Mouse (Mus musculus): ENCODE results near the gene Repin1.

Repin1 gene

GRCm38 (mm10) chr6:48579215-48579648 is 14.5 kb upstream of the Repin1 start:
- 28% methylated on average over 5 of the region's 5 CpGs for WGBS

DNA sequence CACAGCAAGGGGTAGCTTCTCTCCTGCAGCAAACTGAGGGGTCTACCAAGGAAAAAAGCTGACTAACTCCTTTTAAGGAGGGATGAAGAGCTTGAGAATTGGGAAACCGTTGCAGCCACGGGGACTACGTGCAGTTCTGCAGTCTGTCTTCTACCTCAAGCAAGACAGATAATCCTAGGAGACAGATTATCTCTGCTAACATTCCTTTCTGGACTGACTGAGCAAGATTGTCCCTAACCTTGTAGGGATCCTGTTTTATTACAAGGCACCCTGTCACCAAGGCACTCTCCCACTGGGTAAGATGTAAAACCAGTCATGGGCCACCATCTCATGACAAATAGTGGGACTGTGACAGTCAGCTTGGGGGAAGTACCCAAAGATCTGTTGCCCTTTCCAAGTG is 12.4 kb upstream of the Repin1 start:
- WGBS = 58% methylated on average over 3 of the region's 3 CpGs

DNA sequence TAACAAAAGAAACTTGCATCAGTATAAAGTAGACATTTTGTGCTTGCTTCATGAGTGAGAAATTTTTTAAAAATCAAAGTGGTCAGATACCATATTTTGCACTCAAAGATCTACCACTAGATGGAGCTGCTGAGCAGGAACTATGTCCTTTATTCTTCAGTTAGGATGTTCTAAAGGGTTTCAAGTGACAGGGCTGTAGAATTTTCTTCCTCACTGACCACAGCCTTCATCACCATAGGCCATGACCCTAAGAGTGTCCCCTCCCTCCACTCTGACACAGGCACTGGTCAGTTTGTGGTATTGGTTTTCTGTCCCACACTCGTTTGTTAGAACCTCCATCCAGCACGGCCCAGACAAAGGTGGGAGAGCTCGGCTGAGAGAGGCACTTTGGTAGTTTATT is 11.6 kb upstream of the Repin1 start:
- 68% methylated on average over 3 of the region's 3 CpGs for WGBS

GRCm38 (mm10) chr6:48589194-48589750 is 4.4 kb upstream of the Repin1 start, which contains the start of gene Gm45021:
Gene Gm45021 (plus strand): TSS chr6:48589610.
- WGBS = 38% methylated on average over 6 of the region's 6 CpGs

- WGBS = 90% methylated on average over 3 of the region's 3 CpGs
Observed at GRCm38 (mm10) chr6:48591221-48591845, 2.4 kb upstream of the Repin1 start.

DNA sequence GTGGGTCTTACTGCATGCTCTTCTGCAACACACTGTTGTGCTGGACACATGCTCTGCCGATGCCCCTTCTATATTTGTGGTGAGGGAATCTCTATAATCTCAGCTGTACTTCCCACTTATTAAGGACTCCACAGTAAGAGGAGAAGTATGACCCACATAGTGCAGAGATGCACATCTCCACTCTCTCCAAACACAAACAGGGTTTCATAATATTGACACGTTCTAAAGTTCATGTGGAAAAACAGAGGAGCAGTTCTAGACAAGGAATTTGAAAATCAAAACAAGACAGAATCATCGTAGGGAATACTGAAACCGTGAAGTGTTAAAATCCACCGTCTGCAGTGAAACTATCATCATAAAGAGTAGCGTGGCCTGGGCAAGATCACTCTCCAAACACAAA is 1.8 kb upstream of the Repin1 start:
- WGBS = 89% methylated on average over 6 of the region's 6 CpGs

GRCm38 (mm10) chr6:48594043-48594738 is 508 bp downstream of the Repin1 start:
- 1% methylated on average over 38 of the region's 41 CpGs for WGBS

- WGBS = 50% methylated on average over 1 of the region's 1 CpGs
Observed at GRCm38 (mm10) chr6:48595278-48595677, 1.6 kb downstream of the Repin1 start.

- 96% methylated on average over 45 of the region's 45 CpGs for WGBS
Observed at GRCm38 (mm10) chr6:48596545-48597232, 3.0 kb downstream of the Repin1 start.

DNA sequence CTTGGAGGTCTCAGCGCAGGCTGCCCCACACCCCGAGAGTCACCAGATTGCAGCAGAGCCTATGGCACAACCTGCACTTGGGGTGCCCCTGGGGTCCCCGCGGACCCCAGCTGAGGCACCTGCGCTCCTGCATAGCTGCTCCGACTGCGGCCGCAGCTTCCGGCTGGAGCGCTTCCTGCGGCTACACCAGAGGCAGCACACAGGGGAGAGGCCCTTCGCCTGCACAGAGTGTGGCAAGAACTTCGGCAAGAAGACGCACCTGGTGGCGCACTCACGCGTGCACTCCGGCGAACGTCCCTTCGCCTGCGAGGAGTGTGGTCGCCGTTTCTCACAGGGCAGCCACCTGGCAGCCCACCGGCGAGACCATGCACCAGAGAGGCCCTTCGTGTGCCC is 3.5 kb downstream of the Repin1 start:
- WGBS = 97% methylated on average over 27 of the region's 27 CpGs

DNA sequence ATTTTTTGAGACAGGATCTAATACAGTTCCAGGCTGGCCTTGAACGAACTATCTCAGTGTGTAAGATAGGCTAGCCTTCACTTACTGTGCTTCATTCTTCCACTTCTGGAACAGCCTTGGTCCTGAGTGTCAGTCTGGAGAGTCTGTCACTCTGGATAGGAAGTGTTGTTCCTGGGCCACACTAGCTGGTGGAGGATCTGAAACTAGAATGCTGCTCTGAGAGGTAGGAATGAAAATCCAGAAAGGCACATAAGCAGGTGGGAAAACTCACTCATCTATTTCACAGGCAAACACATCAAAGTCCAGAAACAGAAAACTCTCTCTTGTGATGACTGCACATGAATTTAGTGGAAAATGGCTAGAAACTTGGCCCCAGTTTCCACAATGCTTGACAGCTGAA is 6.9 kb downstream of the Repin1 start:
- WGBS = 95% methylated on average over 1 of the region's 1 CpGs

- WGBS = 3% methylated on average over 42 of the region's 42 CpGs
Observed at GRCm38 (mm10) chr6:48601271-48602079, 7.8 kb downstream of the Repin1 start, which contains the start of gene Zfp775. Gene Zfp775 (plus strand): TSS chr6:48602063.

- under 1% methylated on average over 28 of the region's 28 CpGs for WGBS
Observed at GRCm38 (mm10) chr6:48602080-48602741, 8.5 kb downstream of the Repin1 start.

- 89% methylated on average over 2 of the region's 2 CpGs for WGBS
Observed at GRCm38 (mm10) chr6:48608124-48608523, 14.4 kb downstream of the Repin1 start.

DNA sequence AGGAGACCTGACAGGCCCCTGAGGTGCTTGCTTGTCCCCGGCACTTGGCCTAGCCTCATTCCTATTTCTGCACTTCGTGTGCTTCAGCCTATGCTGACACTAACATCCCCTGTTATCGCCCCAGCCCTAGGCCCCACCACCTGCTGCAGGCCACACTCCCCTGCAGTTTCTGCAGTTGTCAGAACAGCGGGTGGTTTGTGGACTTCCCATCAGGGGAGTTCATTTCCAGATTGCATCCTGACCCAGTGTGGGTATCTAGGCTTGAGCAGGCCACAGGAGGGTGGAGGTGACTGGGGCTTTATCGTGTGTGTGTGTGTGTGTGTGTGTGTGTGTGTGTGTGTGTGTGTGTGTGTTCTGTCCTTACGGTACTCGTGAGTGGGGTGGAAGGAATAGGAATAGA is 15.8 kb downstream of the Repin1 start:
- WGBS = 77% methylated on average over 7 of the region's 7 CpGs

DNA sequence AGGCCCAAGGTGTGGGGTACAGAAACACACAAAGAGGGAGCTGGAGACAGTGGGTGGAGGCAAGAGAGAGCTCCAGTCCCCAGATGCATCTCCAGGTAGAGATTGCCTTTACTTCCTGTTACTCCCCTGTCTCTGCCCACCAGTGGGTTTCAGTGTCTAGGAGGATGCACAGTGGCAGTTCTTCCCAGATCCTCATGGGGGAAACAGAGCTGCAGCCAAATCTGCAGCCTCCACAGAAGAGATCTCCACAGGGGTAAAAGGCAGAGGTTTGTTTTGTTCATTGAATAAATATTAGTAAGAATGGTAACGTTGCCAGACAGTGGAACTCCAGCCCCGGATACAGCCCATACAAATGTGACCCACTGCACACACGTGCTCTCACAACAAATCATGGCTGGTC is 17.0 kb downstream of the Repin1 start:
- WGBS = 82% methylated on average over 3 of the region's 3 CpGs

- 96% methylated on average over 4 of the region's 4 CpGs for WGBS
Observed at GRCm38 (mm10) chr6:48613464-48613863, 19.8 kb downstream of the Repin1 start.

DNA sequence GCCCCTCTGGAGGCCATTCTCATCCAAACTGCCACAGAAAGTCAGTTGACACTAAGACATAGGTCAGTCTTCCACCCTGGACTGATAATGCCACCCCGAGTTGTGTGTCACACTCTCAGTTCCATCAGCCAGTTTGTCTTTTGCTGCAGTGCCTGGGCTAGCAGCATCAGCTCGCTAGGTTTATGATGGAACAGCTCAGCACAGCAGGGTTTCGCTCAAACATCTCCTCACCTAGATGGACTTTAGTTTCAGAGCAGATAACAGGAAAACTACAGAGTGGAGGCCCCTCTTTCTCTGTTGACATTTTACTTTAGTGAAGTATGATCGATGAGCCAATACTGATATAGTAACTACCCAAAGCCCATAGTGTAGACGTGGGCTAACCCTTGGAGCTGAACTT is 21.1 kb downstream of the Repin1 start:
- WGBS = 96% methylated on average over 5 of the region's 5 CpGs

DNA sequence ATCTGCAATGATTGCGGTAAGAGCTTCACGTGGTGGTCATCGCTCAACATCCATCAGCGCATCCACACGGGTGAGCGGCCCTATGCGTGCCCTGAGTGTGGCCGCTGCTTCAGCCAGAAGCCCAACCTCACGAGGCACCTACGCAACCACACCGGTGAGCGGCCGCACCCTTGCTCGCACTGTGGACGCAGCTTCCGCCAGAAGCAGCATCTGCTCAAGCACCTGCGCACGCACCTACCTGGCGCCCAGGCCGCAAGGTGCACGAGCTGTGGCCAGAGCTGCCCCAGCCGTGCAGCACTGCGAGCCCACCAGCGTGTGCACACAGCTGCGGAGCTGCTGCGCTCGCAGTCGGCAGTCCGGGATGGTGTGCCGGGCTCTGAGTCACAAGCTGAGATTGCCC is 26.3 kb downstream of the Repin1 start:
- 96% methylated on average over 30 of the region's 30 CpGs for WGBS

DNA sequence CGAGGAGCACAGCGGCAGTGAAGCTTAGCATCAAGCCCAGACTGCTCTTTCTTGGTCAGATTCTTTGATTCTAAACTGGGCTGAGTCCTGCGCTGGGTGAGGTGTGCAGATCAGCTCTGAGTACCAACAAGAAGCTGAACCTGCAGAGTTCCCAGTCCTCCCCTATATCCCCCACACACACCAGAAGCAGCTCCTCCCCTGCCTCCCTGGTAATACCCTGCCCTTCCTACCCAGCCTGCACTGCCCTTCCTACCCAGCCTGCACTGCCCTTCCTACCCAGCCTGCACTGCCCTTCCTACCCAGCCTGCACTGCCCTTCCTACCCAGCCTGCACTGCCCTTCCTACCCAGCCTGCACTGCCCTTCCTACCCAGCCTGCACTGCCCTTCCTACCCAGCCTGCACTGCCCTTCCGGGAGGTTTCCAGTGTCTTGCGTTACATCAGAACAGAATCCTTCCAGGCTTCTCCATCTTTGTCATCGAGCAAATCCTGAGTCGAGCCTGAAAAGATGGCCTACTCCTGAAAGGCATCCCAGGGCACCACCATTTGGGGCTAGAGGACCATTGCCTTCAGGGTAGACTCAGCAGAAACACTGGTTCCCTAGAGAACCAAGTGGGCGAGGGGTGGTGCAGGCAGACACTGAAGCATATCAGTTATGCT is 28.6 kb downstream of the Repin1 start:
- 92% methylated on average over 8 of the region's 8 CpGs for WGBS

DNA sequence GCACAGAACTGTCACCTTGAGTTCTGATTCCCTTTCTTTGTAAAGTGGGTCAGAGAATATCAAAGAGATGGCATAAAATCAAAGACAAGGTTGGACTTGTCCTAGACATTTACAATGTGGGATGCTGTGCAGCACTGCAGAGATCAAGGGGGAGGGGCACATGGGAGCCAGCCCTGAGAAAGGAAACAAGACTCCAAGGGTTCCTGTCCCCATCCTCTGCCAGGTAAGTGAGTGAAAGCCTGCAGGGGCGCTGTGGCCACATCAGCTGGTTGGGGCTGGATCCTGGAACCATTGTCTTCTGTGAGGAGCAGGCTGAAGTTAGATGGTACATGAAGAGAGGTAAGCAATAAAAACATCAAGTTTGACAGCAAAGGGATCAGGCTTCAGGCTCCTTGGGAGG is 29.8 kb downstream of the Repin1 start:
- 60% methylated on average over 1 of the region's 1 CpGs for WGBS
